Mouse (Mus musculus) thymus, adult 2 months (tissue): ENCODE data around the gene Tex13c1.

Experiments used
- CTCF ChIP-seq: fragments of 200-500 bp; IDR thresholded peaks from 2 replicates; pipeline ENCODE4 v1.5.1; 2012; ENCODE audit warnings: mild to moderate bottlenecking, control low read depth, low read length, moderate library complexity, borderline replicate concordance; ENCODE audit not compliant: control insufficient read depth, poor library complexity, insufficient read depth; ENCODE audit errors: extremely low read depth
- POLR2A ChIP-seq: fragments of 200-500 bp; IDR thresholded peaks from 2 replicates; pipeline ENCODE4 v1.6.1; 2012; ENCODE audit warnings: mild to moderate bottlenecking, low read length, control low read depth, moderate library complexity; ENCODE audit not compliant: control insufficient read depth, poor library complexity, insufficient read depth; ENCODE audit errors: extremely low read depth

GRCm38 (mm10) chrX:43590860-43591259, at the start of gene Tex13c1:
- TF ChIP-seq CTCF (no peak), POLR2A (no peak)
